Mouse (Mus musculus): ENCODE data around the gene Gmnn. TPM values are rescaled to one million over a fixed set of nuclear protein-coding genes. Genes with fewer than 3 reads are reported as not detected.

Gmnn gene
- polyA plus RNA-seq, 1 experiment from 2014 or later: 186 TPM

DNA sequence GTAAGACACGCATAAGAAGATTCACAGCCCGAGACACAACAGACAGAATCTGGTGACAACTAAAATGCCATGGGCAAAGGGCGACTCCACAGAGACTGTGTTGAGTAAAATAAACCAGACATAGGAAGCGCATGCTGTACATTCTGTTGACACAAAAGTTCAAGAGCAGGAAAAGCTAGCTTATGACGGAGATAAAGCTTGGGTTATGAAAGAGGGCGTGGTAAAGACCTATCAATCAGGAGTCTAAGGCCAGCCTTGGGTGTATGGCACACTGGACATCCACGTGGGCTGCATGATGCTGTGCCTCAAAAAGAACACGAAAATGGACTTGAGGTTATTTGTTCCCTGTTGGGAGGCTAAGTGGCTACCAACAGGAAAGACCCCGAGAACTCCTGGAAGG lies 45.3 kb downstream of the Gmnn start:
- Histone ChIP-seq H3K4me1 (peaks cover 28% of the 10 kb centered on the region), H3K9me3 (replicated peaks) (no peaks in the 10 kb centered on the region), H3K36me3 (no peaks in the 10 kb centered on the region), H3K4me3 (no peak overlapping the region), H3K27ac (replicated peaks) (no peak overlapping the region), H3K27me3 (ENCODE audit: low read depth, poor library complexity, severe bottlenecking) (peaks cover 13% of the 10 kb centered on the region)
- WGBS: 89% methylated on average over 9 of the region's 9 CpGs
- DNase-seq (ENCODE audit: low spot score): no peak

DNA sequence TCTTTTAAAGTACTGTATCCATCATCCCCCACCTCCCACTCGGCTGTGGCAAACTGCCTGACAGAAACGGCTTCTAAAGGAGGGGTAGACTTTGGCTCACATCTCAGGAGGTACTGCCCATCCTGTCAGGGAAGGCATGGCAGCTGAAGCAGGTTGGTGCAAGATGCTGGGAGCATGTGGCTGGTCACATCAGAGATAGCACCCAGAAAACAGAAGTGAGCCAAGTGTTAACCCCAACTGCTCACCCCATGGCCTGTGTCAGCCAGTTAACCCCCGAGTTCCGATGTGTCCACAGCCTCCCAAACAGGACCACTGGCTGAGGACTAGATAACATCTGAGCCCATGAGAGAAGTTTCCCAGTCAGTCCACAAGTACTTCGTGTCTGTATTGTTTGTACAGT lies 46.1 kb downstream of the Gmnn start:
- WGBS: 67% methylated on average over 5 of the region's 5 CpGs
- Histone ChIP-seq H3K27ac (replicated peaks) (0 out of 2 replicates have a peak overlapping the region, but pooled peaks have one; percentile 9), H3K9me3 (replicated peaks) (no peaks in the 10 kb centered on the region), H3K4me1 (peaks cover 28% of the 10 kb centered on the region), H3K4me3 (no peak overlapping the region), H3K36me3 (no peaks in the 10 kb centered on the region), H3K27me3 (ENCODE audit: low read depth, poor library complexity, severe bottlenecking) (peaks cover 13% of the 10 kb centered on the region)
- no peak for DNase-seq (ENCODE audit: low spot score)

GRCm38 (mm10) chr13:24714360-24714885 lies 47.3 kb downstream of the Gmnn start:
- 82% methylated on average over 9 of the region's 9 CpGs for WGBS
- no peak overlapping the region for H3K4me3 ChIP-seq
- no peaks in the 10 kb centered on the region for H3K36me3 ChIP-seq
- H3K4me1 ChIP-seq: peaks cover 31% of the 10 kb centered on the region
- peaks cover 13% of the 10 kb centered on the region for H3K27me3 ChIP-seq (ENCODE audit: low read depth, poor library complexity, severe bottlenecking)
- H3K27ac ChIP-seq (replicated peaks): peak overlapping the region; percentile 38; the same call in 1 of the 2 replicates
- no peak for DNase-seq (ENCODE audit: low spot score)
- no peaks in the 10 kb centered on the region for H3K9me3 ChIP-seq (replicated peaks)

- H3K27me3 ChIP-seq (ENCODE audit: low read depth, poor library complexity, severe bottlenecking): peaks cover 13% of the 10 kb centered on the region
- H3K4me3 ChIP-seq: peak overlapping the region; percentile 33
- H3K27ac ChIP-seq (replicated peaks): peak overlapping the region; percentile 43; the same call in 1 of the 2 replicates
- 12% methylated on average over 16 of the region's 16 CpGs for WGBS
- H3K9me3 ChIP-seq (replicated peaks): no peaks in the 10 kb centered on the region
- peaks cover 33% of the 10 kb centered on the region for H3K4me1 ChIP-seq
- no peaks in the 10 kb centered on the region for H3K36me3 ChIP-seq
- DNase-seq (ENCODE audit: low spot score): peak; percentile 89
These were observed 48.2 kb downstream of the Gmnn start for GRCm38 (mm10) chr13:24713434-24714000.

- WGBS: 89% methylated on average over 7 of the region's 7 CpGs
- no peaks in the 10 kb centered on the region for H3K36me3 ChIP-seq
These were observed 49.1 kb downstream of the Gmnn start for GRCm38 (mm10) chr13:24712581-24713130.

GRCm38 (mm10) chr13:24710968-24711367 lies 50.8 kb downstream of the Gmnn start:
- H3K4me1 ChIP-seq: peaks cover 32% of the 10 kb centered on the region
- H3K27ac ChIP-seq (replicated peaks): no peak overlapping the region
- H3K9me3 ChIP-seq (replicated peaks): no peaks in the 10 kb centered on the region
- no peak overlapping the region for H3K4me3 ChIP-seq
- peaks cover 13% of the 10 kb centered on the region for H3K27me3 ChIP-seq (ENCODE audit: low read depth, poor library complexity, severe bottlenecking)
- WGBS: 69% methylated on average over 7 of the region's 7 CpGs
- DNase-seq (ENCODE audit: low spot score): no peak
- no peaks in the 10 kb centered on the region for H3K36me3 ChIP-seq

More at GRCm38 (mm10) chr13:24712581-24713130, 49.1 kb downstream of the Gmnn start:
- H3K27ac ChIP-seq (replicated peaks): no peak overlapping the region
- DNase-seq (ENCODE audit: low spot score): no peak
- H3K4me1 ChIP-seq: peaks cover 33% of the 10 kb centered on the region
- peaks cover 13% of the 10 kb centered on the region for H3K27me3 ChIP-seq (ENCODE audit: low read depth, poor library complexity, severe bottlenecking)
- no peak overlapping the region for H3K4me3 ChIP-seq
- H3K9me3 ChIP-seq (replicated peaks): no peaks in the 10 kb centered on the region

- no peaks in the 10 kb centered on the region for H3K36me3 ChIP-seq
- no peak overlapping the region for H3K27ac ChIP-seq (replicated peaks)
- WGBS: 77% methylated on average over 12 of the region's 12 CpGs
- DNase-seq (ENCODE audit: low spot score): no peak
- H3K27me3 ChIP-seq (ENCODE audit: low read depth, poor library complexity, severe bottlenecking): peaks cover 13% of the 10 kb centered on the region
- no peaks in the 10 kb centered on the region for H3K9me3 ChIP-seq (replicated peaks)
- no peak overlapping the region for H3K4me3 ChIP-seq
- H3K4me1 ChIP-seq: peaks cover 21% of the 10 kb centered on the region
These were observed 51.9 kb downstream of the Gmnn start for GRCm38 (mm10) chr13:24709656-24710396.

DNA sequence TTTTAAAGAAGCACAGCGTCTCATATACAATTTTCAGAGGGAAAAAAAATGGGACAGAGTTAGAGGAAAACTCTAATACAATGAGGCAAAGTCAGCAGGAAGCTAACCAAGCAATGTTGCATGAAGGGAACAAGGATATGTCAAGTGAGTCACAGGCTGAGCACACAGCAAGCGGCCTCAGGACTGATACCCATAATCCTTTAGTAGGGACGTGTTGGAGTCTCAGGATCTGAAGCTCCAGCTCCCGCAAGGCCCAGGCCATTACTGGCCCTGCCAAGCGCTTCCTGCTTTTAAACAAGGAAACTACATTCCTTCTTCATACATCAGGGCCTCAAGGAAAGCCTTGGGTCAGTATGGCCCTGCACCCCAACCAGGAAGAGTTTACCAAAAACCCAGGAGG lies 59.6 kb downstream of the Gmnn start:
- 86% methylated on average over 5 of the region's 5 CpGs for WGBS
- Histone ChIP-seq H3K36me3 (no peaks in the 10 kb centered on the region), H3K27me3 (ENCODE audit: low read depth, poor library complexity, severe bottlenecking) (no peaks in the 10 kb centered on the region), H3K4me3 (no peak overlapping the region), H3K4me1 (no peaks in the 10 kb centered on the region), H3K27ac (replicated peaks) (no peak overlapping the region), H3K9me3 (replicated peaks) (no peaks in the 10 kb centered on the region)
- DNase-seq (ENCODE audit: low spot score): no peak

Other genes with a start within 250 kb of the Gmnn start
- 3.5 and 6.6 TPM in 2 replicates for gene Ripor2, start 179.7 kb downstream of the Gmnn start, polyA plus RNA-seq (2016; fragmentation: Nextera tagmentation; extraction: Ambion mirVana)
- not detected in 2 replicates for gene Armh2, start 20.7 kb downstream of the Gmnn start, polyA plus RNA-seq (2016; fragmentation: Nextera tagmentation; extraction: Ambion mirVana)
- gene BC005537, start 39.7 kb upstream of the Gmnn start, polyA plus RNA-seq (2016; fragmentation: Nextera tagmentation; extraction: Ambion mirVana): 8.3 and 10.4 TPM in 2 replicates
- 56.1 and 56.7 TPM in 2 replicates for gene Acot13, start 69.6 kb upstream of the Gmnn start, polyA plus RNA-seq (2016; fragmentation: Nextera tagmentation; extraction: Ambion mirVana)
- gene Tdp2, start 69.8 kb upstream of the Gmnn start, polyA plus RNA-seq (2016; fragmentation: Nextera tagmentation; extraction: Ambion mirVana): 72.0 and 78.6 TPM in 2 replicates
- 0.48 and 0.92 TPM in 2 replicates for gene D130043K22Rik, start 83.2 kb upstream of the Gmnn start, polyA plus RNA-seq (2016; fragmentation: Nextera tagmentation; extraction: Ambion mirVana)
- 7.1 and 8.2 TPM in 2 replicates for gene Aldh5a1, start 175.7 kb upstream of the Gmnn start, polyA plus RNA-seq (2016; fragmentation: Nextera tagmentation; extraction: Ambion mirVana)
- 0.21 TPM in 2 replicates for gene Gpld1, start 181.2 kb upstream of the Gmnn start, polyA plus RNA-seq (2016; fragmentation: Nextera tagmentation; extraction: Ambion mirVana)